Mouse (Mus musculus): ENCODE results near the gene Ankmy2.

GRCm38 (mm10) chr12:36119244-36119643 lies 37.7 kb upstream of the Ankmy2 start:
- no peak for TF ChIP-seq CTCF (IDR thresholded peaks at IDR 0.05; ENCODE audit: insufficient read depth, low read depth, low read length)
- no peak for TF ChIP-seq POLR2A (IDR thresholded peaks at IDR 0.05; ENCODE audit: insufficient read depth, low read depth, low read length)

All from olfactory bulb, adult 2 months (tissue).